Mouse (Mus musculus) left cerebral cortex, adult 2 months (tissue): Measurements from ENCODE around the gene Zbtb37. TPM values are rescaled to one million over a fixed set of nuclear protein-coding genes. Genes with fewer than 3 reads are reported as not detected.
"Not testable (repeated sequence)": the region's sequence is repeated elsewhere in the genome, so short reads cannot be mapped to it uniquely, and the experiment has no call there.

ENCODE experiments used
- DNase-seq, 2 experiments: peaks; one replicate each; pipeline ENCODE4 v3.0.0; 2021 to 2022; ENCODE audit warnings: low spot score in 2 of 2, mixed read lengths in 1 of 2; ENCODE audit errors: extremely low spot score in 1 of 2
- H3K27ac ChIP-seq: fragments of 200-600 bp; 2 replicates; pipeline ENCODE4 v1.8.1; 2022
- H3K4me3 ChIP-seq: fragments of 200-600 bp; 2 replicates; pipeline ENCODE4 v1.8.1; 2022
- CTCF ChIP-seq: fragments of 200-600 bp; IDR thresholded peaks from 2 replicates; pipeline ENCODE4 v1.8.1; 2022; ENCODE audit warnings: antibody characterized with exemption, mild to moderate bottlenecking, moderate library complexity
- intact Hi-C: fragments of 180-260 bp; cut with DNase I; formaldehyde crosslinking; loops from one replicate; pipeline ENCODE4 v1.15.1; 2025
- total RNA-seq, 2 experiments: library from RNA; stranded (reverse); gene quantifications; 2 replicates each; pipeline ENCODE4 v1.2.3; 2021

Gene Zbtb37
- total RNA-seq, 2 experiments from 2014 or later, result 18.2 to 20.0 TPM

- no peak for TF ChIP-seq CTCF
- H3K4me3 ChIP-seq, result no peak overlapping the region
- intact Hi-C loops, result no loop called here
- DNase-seq, result no peak
- no peak overlapping the region for H3K27ac ChIP-seq
Observed at GRCm38 (mm10) chr1:160986881-160987635, 47.6 kb downstream of the Zbtb37 start.

GRCm38 (mm10) chr1:160985477-160985876 is 49.2 kb downstream of the Zbtb37 start:
- no peak for TF ChIP-seq CTCF
- intact Hi-C loops, result no loop called here
- DNase-seq, result no peak
- Histone ChIP-seq H3K4me3 (no peak overlapping the region), H3K27ac (no peak overlapping the region)

- H3K27ac ChIP-seq, intact Hi-C loops: not testable (repeated sequence)
Observed at GRCm38 (mm10) chr1:160984731-160985130, 49.9 kb downstream of the Zbtb37 start.

GRCm38 (mm10) chr1:160982887-160983286 is 51.8 kb downstream of the Zbtb37 start:
- no peak overlapping the region for H3K27ac ChIP-seq
- intact Hi-C loops, result no loop called here
- DNase-seq, result no peak
- no peak for TF ChIP-seq CTCF
- H3K4me3 ChIP-seq, result no peak overlapping the region

More at GRCm38 (mm10) chr1:160984731-160985130, 49.9 kb downstream of the Zbtb37 start:
- not testable (repeated sequence) for DNase-seq, H3K4me3 ChIP-seq

DNA sequence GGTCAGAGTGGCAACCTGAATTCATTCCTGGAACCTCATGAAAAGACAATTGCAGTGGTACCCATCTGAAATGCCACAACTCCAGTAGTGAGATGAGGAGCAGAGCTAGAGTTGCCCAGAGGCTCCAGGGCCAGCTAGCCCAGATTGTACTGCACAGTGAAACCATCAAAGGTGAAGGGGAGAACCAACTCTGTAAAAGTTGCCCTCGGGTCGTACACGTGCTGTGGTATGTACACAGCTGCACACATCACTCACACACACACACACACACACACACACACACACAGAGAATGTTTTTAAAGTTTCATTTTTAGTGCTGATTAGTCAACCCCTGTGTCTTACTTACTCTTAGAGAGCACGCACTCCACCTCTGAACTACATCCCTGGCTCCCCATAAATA is 53.3 kb downstream of the Zbtb37 start:
- TF ChIP-seq CTCF, result no peak
- DNase-seq, result no peak
- intact Hi-C loops, result no loop called here
- no peak overlapping the region for H3K4me3 ChIP-seq
- H3K27ac ChIP-seq, result no peak overlapping the region

DNA sequence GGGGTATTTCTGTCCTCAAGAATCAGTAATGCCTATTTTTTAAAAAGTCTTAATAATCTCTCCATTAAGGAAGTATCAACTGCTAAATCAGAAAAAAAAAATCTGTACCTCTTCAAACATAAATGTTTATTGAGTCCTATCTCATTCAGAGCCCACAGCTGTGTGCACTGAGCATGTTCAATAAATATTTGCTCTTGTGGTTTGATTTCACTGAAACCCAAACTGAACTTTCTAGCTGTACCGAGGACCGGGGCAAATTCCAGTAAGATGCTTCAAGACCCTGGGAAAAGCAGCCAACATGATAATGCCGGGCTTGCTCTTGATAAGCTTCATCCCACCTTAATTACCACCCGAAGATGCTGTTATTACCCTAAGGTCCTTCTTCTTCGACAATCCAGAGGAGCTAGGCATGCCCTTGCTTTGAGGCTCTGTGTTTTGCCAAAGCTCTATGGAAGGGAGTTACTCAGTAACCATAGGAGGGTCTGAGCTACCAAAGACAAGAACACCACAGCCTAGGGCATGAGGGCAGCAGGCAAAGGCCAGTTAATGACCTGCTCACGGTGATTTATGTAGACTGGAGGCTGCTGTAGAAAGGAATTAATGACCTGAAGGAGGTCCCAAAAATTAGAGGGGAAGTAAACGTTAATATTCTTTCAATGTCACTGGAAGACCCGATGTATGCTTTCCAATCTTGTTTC is 54.0 kb downstream of the Zbtb37 start:
- TF ChIP-seq CTCF, result no peak
- H3K27ac ChIP-seq, result no peak overlapping the region
- intact Hi-C loops, result no loop called here
- no peak overlapping the region for H3K4me3 ChIP-seq
- DNase-seq, result no peak

GRCm38 (mm10) chr1:160980021-160980420 is 54.6 kb downstream of the Zbtb37 start:
- intact Hi-C loops, result no loop called here
- TF ChIP-seq CTCF, result no peak
- DNase-seq, result no peak
- Histone ChIP-seq H3K27ac (no peak overlapping the region), H3K4me3 (no peak overlapping the region)

GRCm38 (mm10) chr1:160978071-160978735 is 56.4 kb downstream of the Zbtb37 start, which contains the start of gene Serpinc1:
Gene Serpinc1 (plus strand): TSS chr1:160978585.
- Histone ChIP-seq H3K27ac (no peak within 1 kb of the TSS), H3K4me3 (no peak within 1 kb of the TSS)
- intact Hi-C loops, result no loop called here
- no peak for TF ChIP-seq CTCF
- no peak for DNase-seq

DNA sequence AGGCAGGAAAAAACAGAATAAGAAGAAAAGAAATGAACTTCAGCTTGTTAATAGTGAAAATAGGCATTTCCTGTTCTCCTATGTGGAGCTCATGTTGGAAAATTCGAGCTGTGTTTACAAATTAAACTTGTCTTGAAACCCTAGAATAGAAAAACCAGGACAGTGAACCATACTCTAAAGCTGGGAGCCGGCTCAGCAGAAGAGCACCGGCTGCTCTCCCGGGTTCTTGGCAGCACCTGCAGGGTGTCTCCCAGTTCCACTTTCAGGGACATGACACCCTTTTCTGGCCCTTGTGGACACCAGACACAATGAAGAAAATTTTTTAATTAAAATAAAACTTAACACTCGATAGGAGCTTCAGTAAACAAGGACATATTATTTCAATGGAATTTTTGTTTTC is 66.0 kb downstream of the Zbtb37 start:
- intact Hi-C loops, result no loop called here
- no peak for DNase-seq
- no peak overlapping the region for H3K4me3 ChIP-seq
- no peak for TF ChIP-seq CTCF
- H3K27ac ChIP-seq, result no peak overlapping the region; the same call in 1 of the 2 replicates

- intact Hi-C loops, result no loop called here
- no peak overlapping the region for H3K4me3 ChIP-seq
- no peak overlapping the region for H3K27ac ChIP-seq
- TF ChIP-seq CTCF, result no peak
- no peak for DNase-seq
Observed at GRCm38 (mm10) chr1:160967268-160967667, 67.4 kb downstream of the Zbtb37 start.

GRCm38 (mm10) chr1:160963199-160963598 is 71.5 kb downstream of the Zbtb37 start:
- no peak for DNase-seq
- Histone ChIP-seq H3K27ac (no peak overlapping the region), H3K4me3 (no peak overlapping the region)
- intact Hi-C loops, result loop anchor here (2.0 kb wide), 1 partner anchor 14 kb away; no protein-coding TSS in a partner anchor
- TF ChIP-seq CTCF, result no peak

Other genes with a start within 250 kb of the Zbtb37 start
- 100 to 1,000 TPM; 195 to 202 TPM for gene Rabgap1l, start 241.6 kb downstream of the Zbtb37 start, total RNA-seq
- 10 to 100 TPM; 44.4 to 45.7 TPM for gene Rc3h1, start 128.4 kb downstream of the Zbtb37 start, total RNA-seq
- gene Serpinc1, start 56.3 kb downstream of the Zbtb37 start, total RNA-seq, result under 1 TPM; 0.25 to 0.68 TPM
- gene Dars2, start 35.8 kb upstream of the Zbtb37 start, total RNA-seq, result 10 to 100 TPM; 20.0 to 20.9 TPM
- 1 to 10 TPM; 1.4 TPM for gene Cenpl, start 35.9 kb upstream of the Zbtb37 start, total RNA-seq
- gene Klhl20, start 96.7 kb upstream of the Zbtb37 start, total RNA-seq, result 10 to 100 TPM; 14.5 to 17.5 TPM
- 10 to 100 TPM; 66.4 to 68.7 TPM for gene Ankrd45, start 107.8 kb upstream of the Zbtb37 start, total RNA-seq
- not detected for gene Tex50, start 124.5 kb upstream of the Zbtb37 start, total RNA-seq
- 100 to 1,000 TPM; 321 to 326 TPM for gene Prdx6, start 216.4 kb upstream of the Zbtb37 start, total RNA-seq